Mouse (Mus musculus): ENCODE results near the gene Crim1. TPM values are rescaled to one million over a fixed set of nuclear protein-coding genes. Genes with fewer than 3 reads are reported as not detected.

Crim1 gene
- polyA plus RNA-seq, 1 experiment from 2014 or later: 13.1 TPM

Small RNA genes lying within 50 kb of the gene (microRNA-seq; reads per million reads assigned to microRNA genes)
- not detected for gene Gm25069

Other genes with a start within 250 kb of the Crim1 start
- 47.6 and 47.8 TPM in 2 replicates for gene Fez2, start 217.9 kb downstream of the Crim1 start, polyA plus RNA-seq (2015; fragmentation: Nextera tagmentation; extraction: Ambion mirVana)

All from midbrain, embryonic 15.5 days (tissue).